Mouse (Mus musculus) frontal cortex, postnatal 10 days (tissue): ENCODE data around the gene Etl4.

ENCODE experiments used
- DNase-seq, 2 experiments: peaks; one replicate each; pipeline ENCODE4 v3.0.0; 2022; ENCODE audit warnings: low spot score in 2 of 2, mixed read lengths in 1 of 2

Gene Etl4

DNA sequence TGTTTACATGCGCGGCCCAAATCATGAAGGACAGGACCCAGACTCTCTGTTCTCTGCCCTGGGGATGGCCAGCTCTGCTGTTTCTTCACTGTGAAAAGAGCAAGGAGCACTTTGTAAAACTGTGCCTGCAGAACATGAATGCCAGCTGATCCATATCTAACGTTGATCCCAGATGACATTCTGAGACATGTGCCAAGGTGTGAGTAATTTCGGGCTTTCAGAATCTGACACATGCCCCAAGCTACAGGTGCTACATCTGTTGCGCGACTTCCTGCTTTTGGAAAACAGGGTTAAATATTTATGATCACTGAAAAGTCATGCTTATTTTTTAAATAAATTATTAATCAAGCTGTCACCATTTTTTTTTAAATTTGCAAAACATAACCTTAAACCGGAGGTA lies 801.0 kb downstream of the Etl4 start:
- no peak for DNase-seq

GRCm38 (mm10) chr2:20711024-20711423 lies 801.4 kb downstream of the Etl4 start:
- no peak for DNase-seq

DNA sequence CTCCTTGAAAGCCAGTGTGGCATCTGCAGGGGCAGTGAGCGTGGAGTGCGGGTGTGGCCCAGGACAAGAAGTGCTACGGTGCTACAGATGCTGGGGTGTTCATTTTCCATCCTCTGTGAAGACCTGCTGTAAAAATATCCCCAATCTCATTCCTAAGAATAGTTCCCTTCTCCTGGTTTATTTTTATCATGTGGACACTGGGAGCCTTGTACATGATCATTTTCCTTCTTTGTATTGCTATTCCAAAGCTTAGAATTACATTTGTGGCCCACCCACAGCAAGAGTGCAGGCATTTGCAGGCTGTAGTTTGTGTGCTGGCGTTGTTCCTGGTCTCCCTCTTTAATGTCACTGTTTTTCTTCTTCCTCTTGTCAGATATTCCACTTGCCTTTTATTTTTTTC lies 809.5 kb downstream of the Etl4 start:
- DNase-seq: no peak

DNA sequence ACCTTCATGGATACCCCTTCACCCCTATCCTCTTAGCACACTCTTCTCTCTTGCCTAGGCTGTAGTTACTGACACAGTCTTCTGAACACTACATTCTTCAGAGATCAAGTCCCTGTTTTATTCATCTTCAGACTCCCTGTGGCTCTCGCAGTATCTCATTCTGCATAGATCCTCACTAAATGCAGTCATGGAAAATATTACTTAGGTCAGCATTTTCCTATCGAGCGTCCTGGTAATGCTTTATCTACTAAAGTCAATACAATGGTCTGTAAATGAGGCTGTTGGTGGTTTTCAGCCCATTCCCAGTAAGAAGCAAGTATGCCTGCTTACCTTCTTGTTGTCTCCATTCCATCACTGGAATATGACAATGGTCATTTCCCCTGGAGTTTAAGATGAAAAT lies 811.5 kb downstream of the Etl4 start:
- no peak for DNase-seq

DNA sequence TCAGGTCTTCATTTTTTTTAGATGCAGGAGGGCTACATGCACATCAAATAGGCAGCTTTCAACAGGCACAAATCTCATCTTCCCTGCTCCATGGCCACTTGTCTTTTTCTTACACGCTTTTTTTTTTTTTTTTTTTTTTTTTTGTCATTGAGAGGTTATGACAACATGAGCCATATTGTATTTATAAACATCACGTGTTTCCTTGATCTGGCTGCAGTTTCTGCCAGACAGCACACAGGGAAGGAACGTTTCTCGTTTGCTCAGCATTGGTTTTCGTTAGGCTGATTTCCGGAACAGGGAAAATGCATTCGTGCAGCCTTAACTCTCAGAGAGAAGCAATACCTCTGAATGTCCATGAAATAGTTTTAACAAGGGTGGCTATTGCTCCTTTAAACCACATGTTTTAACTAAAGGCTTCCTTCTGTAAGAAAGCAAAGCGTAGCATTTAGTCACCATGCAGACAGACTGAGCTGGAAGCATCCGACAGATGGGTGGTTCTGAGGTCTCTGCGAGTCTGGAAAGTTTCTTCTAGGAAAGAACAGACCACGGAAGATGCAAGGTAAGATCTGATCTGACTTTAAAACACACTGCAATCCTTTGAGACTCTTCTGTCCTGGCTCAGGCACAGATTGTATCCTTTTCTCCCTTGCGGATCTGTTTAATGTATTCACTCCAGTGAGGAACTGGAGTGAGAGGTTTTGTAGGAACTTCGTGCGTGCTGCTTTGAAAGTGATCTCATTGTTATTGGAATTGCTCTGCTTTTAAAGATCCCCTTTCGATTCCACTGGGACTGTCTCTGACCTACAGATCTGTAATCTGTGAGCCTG lies 812.8 kb downstream of the Etl4 start:
- no peak for DNase-seq

- no peak for DNase-seq
Measured at GRCm38 (mm10) chr2:20723990-20724745, 814.6 kb downstream of the Etl4 start.

- DNase-seq: no peak
Measured at GRCm38 (mm10) chr2:20726974-20727373, 817.4 kb downstream of the Etl4 start.

DNA sequence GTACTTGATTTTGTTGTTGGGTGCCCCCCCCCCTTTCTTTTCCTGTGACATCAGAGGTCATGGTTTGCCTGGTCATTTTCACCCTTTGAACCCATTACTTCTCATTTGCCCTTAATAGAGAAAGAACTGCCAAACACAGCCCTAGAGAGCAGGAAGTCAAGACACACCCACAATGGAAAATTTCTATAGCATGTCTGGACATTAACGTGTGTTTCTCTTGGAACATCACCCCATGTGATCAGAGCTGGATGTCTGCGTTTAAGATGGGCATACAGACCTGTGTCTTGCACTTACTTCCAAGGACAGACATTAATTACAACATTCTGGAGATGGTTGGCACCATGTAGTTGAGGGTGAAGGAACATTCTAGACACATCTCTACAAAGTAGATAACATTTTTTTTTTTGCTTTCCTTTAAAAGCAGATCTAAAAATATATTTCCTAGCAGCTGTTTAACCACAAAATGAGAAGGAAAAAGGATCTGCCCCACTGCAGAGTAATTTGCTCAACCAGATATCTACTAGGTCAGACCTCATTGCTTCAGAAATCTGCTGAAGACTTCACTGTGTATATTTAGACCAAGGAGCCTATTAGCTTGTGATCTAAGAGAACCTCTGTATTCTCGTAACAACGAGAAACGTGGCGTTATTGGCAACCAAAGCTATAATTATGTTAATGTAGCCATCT lies 818.3 kb downstream of the Etl4 start:
- DNase-seq: no peak

GRCm38 (mm10) chr2:20735444-20735843 lies 825.9 kb downstream of the Etl4 start:
- no peak for DNase-seq

GRCm38 (mm10) chr2:20736324-20737015 lies 826.9 kb downstream of the Etl4 start:
- no peak for DNase-seq

DNA sequence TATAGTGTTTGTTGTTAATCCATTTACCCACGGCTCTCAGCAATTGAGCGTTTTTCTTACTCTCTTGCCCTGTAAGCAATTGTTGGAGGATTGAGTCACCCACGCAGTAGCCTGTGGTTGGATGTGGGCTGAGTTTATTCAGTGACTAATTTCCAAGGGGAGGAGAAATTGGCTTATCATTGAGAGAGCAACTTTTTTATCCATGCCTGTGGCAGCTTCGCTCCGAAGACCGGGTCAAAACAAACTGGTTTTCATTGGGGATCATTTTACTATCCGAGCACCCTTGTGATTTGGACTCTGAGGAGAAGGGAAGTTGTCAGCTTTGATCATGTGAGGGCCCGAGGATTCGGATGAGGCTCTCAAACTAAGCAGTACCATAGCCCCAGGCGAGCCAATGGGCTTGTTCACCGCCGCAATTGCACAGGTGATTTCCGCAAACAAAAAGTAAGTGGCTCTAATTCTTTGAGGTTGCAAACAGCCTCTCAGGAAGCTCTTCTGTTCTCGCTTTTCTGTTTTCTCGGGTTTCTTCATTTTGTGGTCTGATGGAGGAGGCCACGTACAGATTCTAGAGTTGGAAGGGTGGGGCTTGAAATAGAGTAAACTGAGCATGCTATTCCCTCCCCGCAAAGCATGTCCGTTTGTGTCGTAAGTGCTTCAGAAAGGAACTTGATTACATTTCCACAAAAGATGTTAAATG lies 827.7 kb downstream of the Etl4 start:
- no peak for DNase-seq

DNA sequence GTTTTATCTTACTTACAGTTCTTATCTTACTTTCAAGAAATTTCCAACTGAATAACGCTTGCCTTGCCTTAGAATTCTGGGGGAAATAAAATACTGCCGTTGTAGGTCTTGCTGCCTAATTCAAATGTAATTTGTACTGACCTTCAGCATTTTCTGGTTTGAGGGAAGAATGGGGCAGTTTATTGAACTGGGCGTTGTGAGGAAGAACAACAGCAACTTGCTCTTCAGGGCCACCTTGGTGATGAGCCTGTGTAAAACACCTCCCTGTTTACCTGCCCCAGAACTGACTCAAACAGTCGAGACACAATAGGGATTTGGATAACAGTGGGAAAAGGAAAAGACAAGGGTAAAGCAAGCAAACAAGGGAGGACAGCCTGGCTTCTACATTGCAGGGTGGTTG lies 828.3 kb downstream of the Etl4 start:
- DNase-seq: no peak

DNA sequence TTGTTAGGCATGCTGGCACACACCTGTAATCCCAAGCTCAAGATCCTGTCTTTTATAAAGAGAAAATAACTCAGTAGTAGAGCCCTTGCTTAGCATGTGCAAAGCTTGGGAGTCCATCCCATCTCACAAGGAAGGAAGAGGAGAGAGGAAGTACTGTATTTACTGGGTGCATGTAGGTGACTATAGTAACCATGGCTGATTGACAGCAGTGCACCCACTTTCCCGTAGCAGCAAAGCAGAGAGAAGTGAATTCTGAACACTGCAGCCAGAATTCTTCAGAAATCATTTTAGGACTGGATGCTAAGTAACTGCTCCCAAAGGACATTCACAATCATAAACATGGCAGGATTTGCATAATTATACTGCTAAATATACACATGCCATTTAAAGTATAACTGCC lies 838.1 kb downstream of the Etl4 start:
- no peak for DNase-seq

DNA sequence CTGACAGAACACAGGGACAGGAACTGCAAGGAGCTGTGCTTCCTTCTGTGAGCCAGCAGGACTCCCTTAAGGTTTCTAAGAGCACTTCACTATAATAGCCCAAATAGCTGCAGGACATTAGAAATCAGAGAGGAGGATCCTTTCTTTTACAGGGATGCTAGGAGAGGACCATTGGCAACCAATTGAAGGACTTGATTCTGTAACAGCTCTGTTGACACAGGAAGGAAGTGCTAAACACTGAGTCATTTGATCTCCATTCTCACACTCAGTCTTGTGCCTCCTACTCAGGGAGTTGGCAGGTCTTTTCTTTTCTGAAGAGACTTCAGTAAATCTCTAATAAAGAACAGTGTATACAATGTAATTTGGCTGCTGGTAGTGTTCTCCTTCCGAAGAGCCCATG lies 838.9 kb downstream of the Etl4 start:
- DNase-seq: no peak

GRCm38 (mm10) chr2:20749687-20750086 lies 840.1 kb downstream of the Etl4 start:
- no peak for DNase-seq

- no peak for DNase-seq
Measured at GRCm38 (mm10) chr2:20753282-20754110, 843.9 kb downstream of the Etl4 start.

DNA sequence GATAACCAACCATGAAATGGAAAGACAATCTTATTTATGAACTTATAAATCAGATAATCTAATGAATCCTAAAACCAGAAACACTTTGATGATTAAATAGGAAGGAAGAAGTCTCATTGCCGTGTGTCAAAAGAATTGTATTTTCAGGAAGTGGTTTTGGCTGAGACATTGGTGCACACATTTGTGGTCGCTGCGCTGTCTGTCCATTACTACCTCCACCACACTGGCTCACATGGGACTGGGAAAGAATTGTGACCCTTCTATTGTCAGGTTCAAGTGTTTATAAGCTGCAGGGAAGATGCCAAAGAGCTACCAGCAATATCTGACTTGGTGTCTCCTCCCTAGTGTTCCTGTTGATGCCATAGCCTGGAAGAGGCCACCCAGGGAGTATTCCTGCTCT lies 847.4 kb downstream of the Etl4 start:
- DNase-seq: no peak

GRCm38 (mm10) chr2:20759045-20759662 lies 849.6 kb downstream of the Etl4 start:
- no peak for DNase-seq

DNA sequence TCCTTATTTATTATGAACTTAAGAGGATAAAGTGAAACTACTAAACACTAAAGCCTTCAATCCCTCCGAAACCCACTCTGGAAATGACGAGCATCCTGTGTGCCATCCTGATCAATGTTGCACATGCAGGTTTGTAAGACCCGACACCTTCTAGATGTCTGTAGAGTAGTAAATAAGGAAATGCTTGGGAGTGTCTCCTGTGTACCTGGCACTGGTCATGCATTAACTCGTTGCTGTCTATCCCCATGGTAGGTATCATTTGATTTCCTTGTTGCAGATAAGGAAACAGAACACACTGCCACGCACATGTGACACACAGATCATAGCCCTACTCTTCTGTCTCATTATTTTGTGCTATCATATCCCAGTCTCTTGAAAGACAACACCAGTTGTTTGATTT lies 851.7 kb downstream of the Etl4 start:
- no peak for DNase-seq

DNA sequence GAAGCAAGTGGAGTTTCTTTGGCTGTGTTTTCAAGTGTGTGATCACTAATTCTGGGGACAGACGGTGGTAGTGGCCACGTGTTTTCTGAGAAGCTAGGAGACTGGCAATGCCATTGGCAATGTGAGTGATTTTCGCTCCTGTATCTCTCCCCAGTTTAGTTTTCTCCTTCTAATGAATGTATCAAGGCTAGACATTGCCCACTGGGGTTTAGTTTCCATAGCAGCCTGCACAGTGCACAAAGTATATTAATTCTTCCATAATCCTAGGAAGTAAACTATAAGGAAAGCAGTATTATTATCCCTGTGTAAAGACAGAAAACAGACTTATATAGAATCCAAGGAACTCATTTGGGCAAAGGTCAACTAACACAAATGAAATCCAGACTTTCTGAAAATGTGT lies 852.2 kb downstream of the Etl4 start:
- no peak for DNase-seq
